Mouse (Mus musculus): ENCODE results near the gene Fryl. TPM values are rescaled to one million over a fixed set of nuclear protein-coding genes. Genes with fewer than 3 reads are reported as not detected.

The Fryl gene
- polyA plus RNA-seq, 1 experiment from 2014 or later, result 30.8 TPM

- peak overlapping the region; percentile 77 for H3K4me2 ChIP-seq (replicated peaks)
- peak overlapping the region; percentile 71 for H3K27ac ChIP-seq (replicated peaks)
- no peaks in the 10 kb centered on the region for H3K27me3 ChIP-seq
- 3% methylated on average over 11 of the region's 11 CpGs for WGBS
- no peaks in the 10 kb centered on the region for H3K9me3 ChIP-seq (replicated peaks)
- peak overlapping the region; percentile 97 for H3K4me3 ChIP-seq (replicated peaks)
- peaks cover 18% of the 10 kb centered on the region; the same call in 1 of the 2 replicates for H3K4me1 ChIP-seq
- H3K36me3 ChIP-seq, result no peaks in the 10 kb centered on the region
- peak overlapping the region; percentile 21; the same call in 1 of the 2 replicates for H3K9ac ChIP-seq
- no peak for ATAC-seq (ENCODE audit: insufficient number of reproducible peaks, low FRiP score, low TSS enrichment, low read depth)
Observed at GRCm38 (mm10) chr5:73257096-73257495, 677 bp upstream of the Fryl start.

GRCm38 (mm10) chr5:73255321-73256251 is 833 bp downstream of the Fryl start:
- under 1% methylated on average over 125 of the region's 129 CpGs for WGBS
- peak overlapping the region; percentile 97 for H3K4me3 ChIP-seq (replicated peaks)
- no peaks in the 10 kb centered on the region for H3K36me3 ChIP-seq
- peak overlapping the region; percentile 98 for H3K27ac ChIP-seq (replicated peaks)
- ATAC-seq (ENCODE audit: insufficient number of reproducible peaks, low FRiP score, low TSS enrichment, low read depth), result peak; percentile 71
- H3K4me2 ChIP-seq (replicated peaks), result peak overlapping the region; percentile 65
- no peaks in the 10 kb centered on the region for H3K27me3 ChIP-seq
- peaks cover 18% of the 10 kb centered on the region; the same call in 1 of the 2 replicates for H3K4me1 ChIP-seq
- no peaks in the 10 kb centered on the region for H3K9me3 ChIP-seq (replicated peaks)
- H3K9ac ChIP-seq, result peak overlapping the region; percentile 60

GRCm38 (mm10) chr5:73254660-73255059 is 1.8 kb downstream of the Fryl start:
- ATAC-seq (ENCODE audit: insufficient number of reproducible peaks, low FRiP score, low TSS enrichment, low read depth), result no peak
- Histone ChIP-seq H3K27me3 (no peaks in the 10 kb centered on the region), H3K36me3 (no peaks in the 10 kb centered on the region), H3K4me1 (peaks cover 18% of the 10 kb centered on the region; the same call in 1 of the 2 replicates), H3K4me3 (replicated peaks) (peak overlapping the region; percentile 97), H3K4me2 (replicated peaks) (peak overlapping the region; percentile 65), H3K9me3 (replicated peaks) (no peaks in the 10 kb centered on the region), H3K9ac (no peak overlapping the region), H3K27ac (replicated peaks) (peak overlapping the region; percentile 98; the same call in 1 of the 2 replicates)
- 41% methylated on average over 5 of the region's 5 CpGs for WGBS

- no peak overlapping the region for H3K4me2 ChIP-seq (replicated peaks)
- peaks cover 17% of the 10 kb centered on the region; the same call in 1 of the 2 replicates for H3K4me1 ChIP-seq
- H3K27ac ChIP-seq (replicated peaks), result no peak overlapping the region
- H3K27me3 ChIP-seq, result no peaks in the 10 kb centered on the region
- no peak overlapping the region for H3K9ac ChIP-seq
- ATAC-seq (ENCODE audit: insufficient number of reproducible peaks, low FRiP score, low TSS enrichment, low read depth), result no peak
- no peak overlapping the region for H3K4me3 ChIP-seq (replicated peaks)
- H3K9me3 ChIP-seq (replicated peaks), result no peaks in the 10 kb centered on the region
- H3K36me3 ChIP-seq, result no peaks in the 10 kb centered on the region
Observed at GRCm38 (mm10) chr5:73252739-73253138, 3.7 kb downstream of the Fryl start.

GRCm38 (mm10) chr5:73249341-73249740 is 7.1 kb downstream of the Fryl start:
- no peak for ATAC-seq (ENCODE audit: insufficient number of reproducible peaks, low FRiP score, low TSS enrichment, low read depth)
- H3K27ac ChIP-seq (replicated peaks), result no peak overlapping the region
- no peaks in the 10 kb centered on the region for H3K36me3 ChIP-seq
- H3K4me1 ChIP-seq, result peaks cover 9% of the 10 kb centered on the region
- H3K4me2 ChIP-seq (replicated peaks), result no peak overlapping the region
- 93% methylated on average over 4 of the region's 4 CpGs for WGBS
- no peak overlapping the region for H3K4me3 ChIP-seq (replicated peaks)
- H3K9me3 ChIP-seq (replicated peaks), result no peaks in the 10 kb centered on the region
- no peak overlapping the region for H3K9ac ChIP-seq
- no peaks in the 10 kb centered on the region for H3K27me3 ChIP-seq

GRCm38 (mm10) chr5:73248211-73248610 is 8.2 kb downstream of the Fryl start:
- H3K9me3 ChIP-seq (replicated peaks), result no peaks in the 10 kb centered on the region
- peaks cover 9% of the 10 kb centered on the region for H3K4me1 ChIP-seq
- H3K4me3 ChIP-seq (replicated peaks), result no peak overlapping the region
- no peak overlapping the region for H3K4me2 ChIP-seq (replicated peaks)
- ATAC-seq (ENCODE audit: insufficient number of reproducible peaks, low FRiP score, low TSS enrichment, low read depth), result no peak
- no peak overlapping the region for H3K27ac ChIP-seq (replicated peaks)
- H3K36me3 ChIP-seq, result no peaks in the 10 kb centered on the region
- no peaks in the 10 kb centered on the region for H3K27me3 ChIP-seq
- H3K9ac ChIP-seq, result no peak overlapping the region
- WGBS, result 57% methylated on average over 8 of the region's 8 CpGs

GRCm38 (mm10) chr5:73246414-73246813 is 10.0 kb downstream of the Fryl start:
- Histone ChIP-seq H3K27me3 (no peaks in the 10 kb centered on the region), H3K9ac (no peak overlapping the region), H3K4me1 (peaks cover 21% of the 10 kb centered on the region), H3K9me3 (replicated peaks) (no peaks in the 10 kb centered on the region), H3K4me3 (replicated peaks) (no peak overlapping the region), H3K27ac (replicated peaks) (no peak overlapping the region), H3K4me2 (replicated peaks) (no peak overlapping the region), H3K36me3 (no peaks in the 10 kb centered on the region)
- 82% methylated on average over 6 of the region's 6 CpGs for WGBS
- no peak for ATAC-seq (ENCODE audit: insufficient number of reproducible peaks, low FRiP score, low TSS enrichment, low read depth)

- no peak for ATAC-seq (ENCODE audit: insufficient number of reproducible peaks, low FRiP score, low TSS enrichment, low read depth)
Observed at GRCm38 (mm10) chr5:73244403-73244802, 12.0 kb downstream of the Fryl start.

GRCm38 (mm10) chr5:73241966-73242365 is 14.5 kb downstream of the Fryl start:
- H3K4me2 ChIP-seq (replicated peaks), result no peak overlapping the region
- ATAC-seq (ENCODE audit: insufficient number of reproducible peaks, low FRiP score, low TSS enrichment, low read depth), result no peak
- WGBS, result 56% methylated on average over 8 of the region's 8 CpGs
- H3K27ac ChIP-seq (replicated peaks), result no peak overlapping the region
- no peaks in the 10 kb centered on the region for H3K27me3 ChIP-seq
- no peak overlapping the region for H3K4me3 ChIP-seq (replicated peaks)
- H3K9me3 ChIP-seq (replicated peaks), result no peaks in the 10 kb centered on the region
- H3K9ac ChIP-seq, result no peak overlapping the region
- H3K36me3 ChIP-seq, result no peaks in the 10 kb centered on the region
- H3K4me1 ChIP-seq, result peaks cover 27% of the 10 kb centered on the region

More at GRCm38 (mm10) chr5:73244403-73244802, 12.0 kb downstream of the Fryl start:
- 58% methylated on average over 13 of the region's 13 CpGs for WGBS
- Histone ChIP-seq H3K4me3 (replicated peaks) (no peak overlapping the region), H3K9me3 (replicated peaks) (no peaks in the 10 kb centered on the region), H3K9ac (no peak overlapping the region), H3K36me3 (no peaks in the 10 kb centered on the region), H3K4me1 (peaks cover 24% of the 10 kb centered on the region), H3K27ac (replicated peaks) (no peak overlapping the region), H3K27me3 (no peaks in the 10 kb centered on the region), H3K4me2 (replicated peaks) (no peak overlapping the region)

GRCm38 (mm10) chr5:73241332-73241731 is 15.1 kb downstream of the Fryl start:
- ATAC-seq (ENCODE audit: insufficient number of reproducible peaks, low FRiP score, low TSS enrichment, low read depth), result no peak
- Histone ChIP-seq H3K4me1 (peaks cover 29% of the 10 kb centered on the region), H3K4me2 (replicated peaks) (no peak overlapping the region), H3K27me3 (no peaks in the 10 kb centered on the region), H3K27ac (replicated peaks) (no peak overlapping the region), H3K4me3 (replicated peaks) (no peak overlapping the region), H3K36me3 (no peaks in the 10 kb centered on the region), H3K9me3 (replicated peaks) (no peaks in the 10 kb centered on the region), H3K9ac (no peak overlapping the region)
- 63% methylated on average over 10 of the region's 10 CpGs for WGBS

GRCm38 (mm10) chr5:73240391-73240790 is 16.0 kb downstream of the Fryl start:
- peaks cover 25% of the 10 kb centered on the region; the same call in 1 of the 2 replicates for H3K4me1 ChIP-seq
- no peak overlapping the region for H3K27ac ChIP-seq (replicated peaks)
- H3K9ac ChIP-seq, result no peak overlapping the region
- no peaks in the 10 kb centered on the region for H3K27me3 ChIP-seq
- no peaks in the 10 kb centered on the region for H3K36me3 ChIP-seq
- no peaks in the 10 kb centered on the region for H3K9me3 ChIP-seq (replicated peaks)
- no peak overlapping the region for H3K4me2 ChIP-seq (replicated peaks)
- 89% methylated on average over 6 of the region's 6 CpGs for WGBS
- H3K4me3 ChIP-seq (replicated peaks), result no peak overlapping the region
- ATAC-seq (ENCODE audit: insufficient number of reproducible peaks, low FRiP score, low TSS enrichment, low read depth), result no peak

Data from embryonic facial prominence, embryonic 15.5 days (tissue).